Mouse (Mus musculus): ENCODE results near the gene Dock4.

GRCm38 (mm10) chr12:40691444-40691843 is 245.7 kb downstream of the Dock4 start:
- TF ChIP-seq POLR2A (IDR thresholded peaks at IDR 0.05; ENCODE audit: insufficient read depth, low read depth, low read length) (no peak), EP300 (IDR thresholded peaks at IDR 0.05; ENCODE audit: insufficient read depth, low read depth, low read length) (no peak), CTCF (IDR thresholded peaks at IDR 0.05) (no peak)
